Mouse (Mus musculus): ENCODE measurements around the gene Rac1. TPM values are rescaled to one million over a fixed set of nuclear protein-coding genes. Genes with fewer than 3 reads are reported as not detected.
A peak's percentile ranks its signal among the peaks of the same experiment; 100 is the strongest.

Gene Rac1
- total and polyA plus RNA-seq, 3 experiments: 204 to 231 (median 219) TPM

DNA sequence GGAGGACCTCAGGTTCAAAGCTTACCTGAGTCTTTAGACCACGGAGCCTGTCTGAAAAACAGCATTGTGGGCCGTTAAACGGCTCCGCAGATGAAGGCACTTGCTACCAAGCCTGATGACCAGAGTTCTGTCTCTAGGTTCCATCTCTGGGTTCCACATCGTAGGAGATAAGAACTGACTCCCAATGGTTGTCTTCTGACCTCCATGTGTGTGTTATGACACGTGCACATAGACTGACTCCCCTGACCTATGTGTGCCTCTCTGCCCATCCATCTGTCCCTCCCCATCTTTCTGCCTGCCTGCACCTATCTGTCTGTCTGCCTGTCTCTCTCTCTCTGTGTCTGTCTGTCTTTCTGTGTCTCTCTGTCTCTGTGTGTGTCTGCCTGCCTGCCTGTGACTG is 59.9 kb downstream of the Rac1 start:
- H3K9ac ChIP-seq (ENCODE audit: low read depth, low read length): no peak overlapping the region
- no peaks in the 10 kb centered on the region for H3K79me2 ChIP-seq (replicated peaks; ENCODE audit: control insufficient read depth, insufficient read depth, low read length)
- H3K27ac ChIP-seq: no peak overlapping the region
- intact Hi-C loops (cut with DNase I): no loop called here
- 95% methylated on average over 6 of the region's 6 CpGs for WGBS
- no peaks in the 10 kb centered on the region for H3K27me3 ChIP-seq (ENCODE audit: control insufficient read depth, insufficient read depth, low read length)
- TF ChIP-seq EP300 (IDR thresholded peaks at IDR 0.05; ENCODE audit: insufficient read depth, low read depth, low read length) (no peak), POLR2A (IDR thresholded peaks at IDR 0.05; ENCODE audit: insufficient read depth, low read depth, low read length) (no peak), CTCF (IDR thresholded peaks at IDR 0.05) (no peak)
- H3K4me1 ChIP-seq (ENCODE audit: control insufficient read depth, insufficient read depth, low read length): peaks cover 4% of the 10 kb centered on the region
- no peak overlapping the region for H3K4me3 ChIP-seq
- no peak for DNase-seq
- H3K36me3 ChIP-seq (ENCODE audit: control insufficient read depth, insufficient read depth, low read length): no peaks in the 10 kb centered on the region

- intact Hi-C loops (cut with DNase I): no loop called here
- no peaks in the 10 kb centered on the region for H3K27me3 ChIP-seq (ENCODE audit: control insufficient read depth, insufficient read depth, low read length)
- no peaks in the 10 kb centered on the region for H3K36me3 ChIP-seq (ENCODE audit: control insufficient read depth, insufficient read depth, low read length)
- no peak overlapping the region for H3K4me3 ChIP-seq
- no peak overlapping the region for H3K9ac ChIP-seq (ENCODE audit: low read depth, low read length)
- 84% methylated on average over 23 of the region's 23 CpGs for WGBS
- H3K27ac ChIP-seq: no peak overlapping the region
- TF ChIP-seq EP300 (IDR thresholded peaks at IDR 0.05; ENCODE audit: insufficient read depth, low read depth, low read length): no peak
- TF ChIP-seq CTCF (IDR thresholded peaks at IDR 0.05): no peak
- TF ChIP-seq POLR2A (IDR thresholded peaks at IDR 0.05; ENCODE audit: insufficient read depth, low read depth, low read length): no peak
- no peak for DNase-seq
- H3K4me1 ChIP-seq (ENCODE audit: control insufficient read depth, insufficient read depth, low read length): peaks cover 4% of the 10 kb centered on the region
- H3K79me2 ChIP-seq (replicated peaks; ENCODE audit: control insufficient read depth, insufficient read depth, low read length): no peaks in the 10 kb centered on the region
These were observed 60.8 kb downstream of the Rac1 start for GRCm38 (mm10) chr5:143466891-143467669.

- WGBS: 46% methylated on average over 23 of the region's 23 CpGs
- Histone ChIP-seq H3K79me2 (replicated peaks; ENCODE audit: control insufficient read depth, insufficient read depth, low read length) (no peaks in the 10 kb centered on the region), H3K27me3 (ENCODE audit: control insufficient read depth, insufficient read depth, low read length) (no peaks in the 10 kb centered on the region), H3K4me3 (peak overlapping the region; percentile 73), H3K9ac (ENCODE audit: low read depth, low read length) (peak overlapping the region; percentile 80; the same call in 1 of the 2 replicates), H3K36me3 (ENCODE audit: control insufficient read depth, insufficient read depth, low read length) (no peaks in the 10 kb centered on the region), H3K4me1 (ENCODE audit: control insufficient read depth, insufficient read depth, low read length) (peaks cover 3% of the 10 kb centered on the region), H3K27ac (peak overlapping the region; percentile 86)
- TF ChIP-seq CTCF (IDR thresholded peaks at IDR 0.05): no peak
- no peak for TF ChIP-seq EP300 (IDR thresholded peaks at IDR 0.05; ENCODE audit: insufficient read depth, low read depth, low read length)
- TF ChIP-seq POLR2A (IDR thresholded peaks at IDR 0.05; ENCODE audit: insufficient read depth, low read depth, low read length): no peak
- DNase-seq: no peak
- intact Hi-C loops (cut with DNase I): no loop called here
These were observed 62.4 kb downstream of the Rac1 start for GRCm38 (mm10) chr5:143465156-143466085.

- Histone ChIP-seq H3K79me2 (replicated peaks; ENCODE audit: control insufficient read depth, insufficient read depth, low read length) (no peaks in the 10 kb centered on the region), H3K27ac (peak overlapping the region; percentile 86), H3K27me3 (ENCODE audit: control insufficient read depth, insufficient read depth, low read length) (no peaks in the 10 kb centered on the region), H3K9ac (ENCODE audit: low read depth, low read length) (peak overlapping the region; percentile 80), H3K36me3 (ENCODE audit: control insufficient read depth, insufficient read depth, low read length) (no peaks in the 10 kb centered on the region), H3K4me1 (ENCODE audit: control insufficient read depth, insufficient read depth, low read length) (peaks cover 3% of the 10 kb centered on the region), H3K4me3 (peak overlapping the region; percentile 73)
- TF ChIP-seq EP300 (IDR thresholded peaks at IDR 0.05; ENCODE audit: insufficient read depth, low read depth, low read length) (no peak), POLR2A (IDR thresholded peaks at IDR 0.05; ENCODE audit: insufficient read depth, low read depth, low read length) (no peak), CTCF (IDR thresholded peaks at IDR 0.05) (no peak)
- intact Hi-C loops (cut with DNase I): loop anchor here (1.0 kb wide), 1 partner anchor 64 kb away; the partner anchor contains the start of gene Rac1
- DNase-seq: no peak
- under 1% methylated on average over 20 of the region's 20 CpGs for WGBS
These were observed 63.1 kb downstream of the Rac1 start for GRCm38 (mm10) chr5:143464757-143465118.

- peak within 1 kb of the TSS; percentile 73 for H3K4me3 ChIP-seq
- peak within 1 kb of the TSS; percentile 80 for H3K9ac ChIP-seq (ENCODE audit: low read depth, low read length)
- peak; percentile 92 to 94 for DNase-seq
- H3K36me3 ChIP-seq (ENCODE audit: control insufficient read depth, insufficient read depth, low read length): no peaks in the 10 kb centered on the region
- WGBS: 3% methylated on average over 43 of the region's 43 CpGs
- H3K4me1 ChIP-seq (ENCODE audit: control insufficient read depth, insufficient read depth, low read length): peaks cover 3% of the 10 kb centered on the region
- intact Hi-C loops (cut with DNase I): loop anchor here (1.0 kb wide), 1 partner anchor 64 kb away; the partner anchor contains the start of gene Rac1
- TF ChIP-seq POLR2A (IDR thresholded peaks at IDR 0.05; ENCODE audit: insufficient read depth, low read depth, low read length): peak; percentile 91
- TF ChIP-seq CTCF (IDR thresholded peaks at IDR 0.05): no peak
- TF ChIP-seq EP300 (IDR thresholded peaks at IDR 0.05; ENCODE audit: insufficient read depth, low read depth, low read length): peak; percentile 54; the same call in 1 of the 2 replicates
- peak within 1 kb of the TSS; percentile 86 for H3K27ac ChIP-seq
- H3K27me3 ChIP-seq (ENCODE audit: control insufficient read depth, insufficient read depth, low read length): no peaks in the 10 kb centered on the region
- H3K79me2 ChIP-seq (replicated peaks; ENCODE audit: control insufficient read depth, insufficient read depth, low read length): no peaks in the 10 kb centered on the region
These were observed 63.6 kb downstream of the Rac1 start, which contains the start of gene Daglb for GRCm38 (mm10) chr5:143464100-143464756. Gene Daglb (plus strand): TSS chr5:143464584.

All from heart, adult 2 months (tissue).